Mouse (Mus musculus): ENCODE measurements around the gene Arl1. TPM values are rescaled to one million over a fixed set of nuclear protein-coding genes. Genes with fewer than 3 reads are reported as not detected.
"Not testable (repeated sequence)": the region's sequence is repeated elsewhere in the genome, so short reads cannot be mapped to it uniquely, and the experiment has no call there.

Gene Arl1
- polyA plus RNA-seq, 1 experiment = 79.1 TPM

DNA sequence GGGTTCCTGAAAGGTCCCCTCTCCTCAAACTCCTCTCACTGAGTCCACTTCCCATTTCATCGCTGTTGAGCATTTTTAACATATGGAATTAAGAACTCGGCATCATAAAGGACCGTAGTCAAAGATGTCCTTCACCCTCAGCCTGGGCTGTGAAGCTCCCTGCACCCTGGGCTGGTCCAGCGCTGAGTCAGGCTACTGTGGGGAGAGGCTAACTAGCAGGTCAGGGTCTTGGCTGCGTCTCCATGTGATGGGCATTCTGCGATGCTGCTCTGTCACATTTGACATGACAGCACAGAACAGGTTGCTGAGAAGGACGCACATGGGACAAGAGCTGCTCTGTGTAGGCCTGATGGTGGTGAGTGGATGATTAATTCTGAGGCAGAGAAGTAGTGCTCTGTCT, 39.0 kb downstream of the Arl1 start:
- TF ChIP-seq CTCF (IDR thresholded peaks at IDR 0.05; ENCODE audit: low read depth, low read length) (no peak), EP300 (IDR thresholded peaks at IDR 0.05; ENCODE audit: insufficient read depth, low read depth, low read length) (no peak), POLR2A (IDR thresholded peaks at IDR 0.05; ENCODE audit: insufficient read depth, low read length) (no peak)
- Histone ChIP-seq H3K36me3 (ENCODE audit: control insufficient read depth, insufficient read depth, low read length, poor library complexity, severe bottlenecking) (peaks cover 65% of the 10 kb centered on the region), H3K9ac (ENCODE audit: low read depth, poor library complexity, severe bottlenecking) (no peak overlapping the region), H3K4me3 (ENCODE audit: low read depth, low read length) (no peak overlapping the region), H3K9me3 (replicated peaks; ENCODE audit: control insufficient read depth, insufficient read depth, low read length, poor library complexity, severe bottlenecking) (no peaks in the 10 kb centered on the region), H3K4me1 (ENCODE audit: control insufficient read depth, insufficient read depth, low read length) (no peaks in the 10 kb centered on the region), H3K27me3 (ENCODE audit: control insufficient read depth, insufficient read depth, low read length, poor library complexity, severe bottlenecking) (no peaks in the 10 kb centered on the region), H3K27ac (ENCODE audit: insufficient read depth, low read length) (no peak overlapping the region)

DNA sequence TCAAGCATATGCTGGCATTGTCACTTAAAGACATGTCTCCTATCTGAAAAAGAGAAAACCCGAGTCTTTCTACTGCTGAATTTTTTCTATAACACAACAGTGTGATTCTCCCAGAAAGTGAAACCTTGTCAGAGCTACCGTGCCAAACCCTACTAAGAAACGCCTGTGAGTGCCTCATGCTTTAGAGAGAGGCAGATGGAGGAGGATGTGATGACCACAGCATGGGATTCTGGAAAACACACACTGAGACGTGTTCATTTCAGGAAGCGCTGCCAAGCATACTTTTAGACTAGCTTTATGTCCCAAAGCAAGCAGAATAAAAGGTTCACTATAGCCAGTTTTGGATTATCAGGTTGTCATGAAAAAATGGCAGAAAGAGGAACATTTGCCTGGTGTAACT, 42.3 kb downstream of the Arl1 start:
- H3K27me3 ChIP-seq (ENCODE audit: control insufficient read depth, insufficient read depth, low read length, poor library complexity, severe bottlenecking); H3K4me3 ChIP-seq (ENCODE audit: low read depth, low read length); H3K9ac ChIP-seq (ENCODE audit: low read depth, poor library complexity, severe bottlenecking); H3K4me1 ChIP-seq (ENCODE audit: control insufficient read depth, insufficient read depth, low read length); H3K9me3 ChIP-seq (replicated peaks; ENCODE audit: control insufficient read depth, insufficient read depth, low read length, poor library complexity, severe bottlenecking); H3K27ac ChIP-seq (ENCODE audit: insufficient read depth, low read length): not testable (repeated sequence)
- H3K36me3 ChIP-seq (ENCODE audit: control insufficient read depth, insufficient read depth, low read length, poor library complexity, severe bottlenecking) = peaks cover 60% of the 10 kb centered on the region

DNA sequence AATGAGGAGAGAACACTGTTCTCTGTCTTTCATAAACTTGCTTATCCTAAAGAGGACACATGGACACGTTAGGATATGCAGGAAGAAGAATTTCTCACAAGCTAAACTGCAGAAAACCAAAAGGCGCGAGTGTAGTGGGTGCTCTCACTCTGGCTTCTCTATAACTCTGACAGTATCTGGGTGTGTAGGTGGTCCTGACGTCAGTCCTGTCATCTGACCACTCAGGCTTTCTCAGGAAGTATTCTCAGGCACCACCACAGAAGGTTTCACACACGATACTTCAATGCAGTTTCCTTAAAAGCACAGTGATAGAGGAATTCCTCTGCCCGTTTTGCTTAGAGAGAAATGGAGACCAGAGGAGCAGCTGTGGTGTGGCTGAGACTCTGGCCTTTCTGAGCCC, 45.5 kb downstream of the Arl1 start:
- TF ChIP-seq POLR2A (IDR thresholded peaks at IDR 0.05; ENCODE audit: insufficient read depth, low read length) = no peak
- no peak for TF ChIP-seq EP300 (IDR thresholded peaks at IDR 0.05; ENCODE audit: insufficient read depth, low read depth, low read length)
- no peak for TF ChIP-seq CTCF (IDR thresholded peaks at IDR 0.05; ENCODE audit: low read depth, low read length)
- Histone ChIP-seq H3K9me3 (replicated peaks; ENCODE audit: control insufficient read depth, insufficient read depth, low read length, poor library complexity, severe bottlenecking) (no peaks in the 10 kb centered on the region), H3K27ac (ENCODE audit: insufficient read depth, low read length) (no peak overlapping the region), H3K36me3 (ENCODE audit: control insufficient read depth, insufficient read depth, low read length, poor library complexity, severe bottlenecking) (peaks cover 53% of the 10 kb centered on the region), H3K9ac (ENCODE audit: low read depth, poor library complexity, severe bottlenecking) (no peak overlapping the region), H3K4me1 (ENCODE audit: control insufficient read depth, insufficient read depth, low read length) (no peaks in the 10 kb centered on the region), H3K4me3 (ENCODE audit: low read depth, low read length) (no peak overlapping the region), H3K27me3 (ENCODE audit: control insufficient read depth, insufficient read depth, low read length, poor library complexity, severe bottlenecking) (no peaks in the 10 kb centered on the region)

DNA sequence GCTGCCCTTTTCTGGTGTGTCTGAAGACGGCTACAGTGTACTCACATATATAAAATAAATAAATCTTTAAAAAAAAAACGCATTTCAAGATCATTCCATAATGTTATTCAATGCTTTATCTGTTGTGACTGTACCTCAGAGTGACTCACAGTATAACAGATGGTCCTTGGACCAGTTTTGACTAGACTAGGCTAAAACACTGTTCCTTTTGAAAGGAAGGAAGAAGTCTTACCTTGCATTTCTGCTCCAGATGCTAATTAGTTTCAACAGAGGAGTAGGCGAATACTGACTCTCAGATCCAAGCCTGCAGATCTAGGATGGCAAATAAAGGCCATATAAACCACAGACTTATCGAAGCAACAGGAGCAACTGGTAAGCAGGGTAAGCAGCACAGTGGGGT, 50.1 kb downstream of the Arl1 start:
- Histone ChIP-seq H3K4me1 (ENCODE audit: control insufficient read depth, insufficient read depth, low read length) (no peaks in the 10 kb centered on the region), H3K9ac (ENCODE audit: low read depth, poor library complexity, severe bottlenecking) (no peak overlapping the region), H3K27me3 (ENCODE audit: control insufficient read depth, insufficient read depth, low read length, poor library complexity, severe bottlenecking) (no peaks in the 10 kb centered on the region), H3K36me3 (ENCODE audit: control insufficient read depth, insufficient read depth, low read length, poor library complexity, severe bottlenecking) (peaks cover 44% of the 10 kb centered on the region), H3K27ac (ENCODE audit: insufficient read depth, low read length) (no peak overlapping the region), H3K4me3 (ENCODE audit: low read depth, low read length) (no peak overlapping the region), H3K9me3 (replicated peaks; ENCODE audit: control insufficient read depth, insufficient read depth, low read length, poor library complexity, severe bottlenecking) (no peaks in the 10 kb centered on the region)
- TF ChIP-seq EP300 (IDR thresholded peaks at IDR 0.05; ENCODE audit: insufficient read depth, low read depth, low read length) = no peak
- no peak for TF ChIP-seq POLR2A (IDR thresholded peaks at IDR 0.05; ENCODE audit: insufficient read depth, low read length)
- no peak for TF ChIP-seq CTCF (IDR thresholded peaks at IDR 0.05; ENCODE audit: low read depth, low read length)

DNA sequence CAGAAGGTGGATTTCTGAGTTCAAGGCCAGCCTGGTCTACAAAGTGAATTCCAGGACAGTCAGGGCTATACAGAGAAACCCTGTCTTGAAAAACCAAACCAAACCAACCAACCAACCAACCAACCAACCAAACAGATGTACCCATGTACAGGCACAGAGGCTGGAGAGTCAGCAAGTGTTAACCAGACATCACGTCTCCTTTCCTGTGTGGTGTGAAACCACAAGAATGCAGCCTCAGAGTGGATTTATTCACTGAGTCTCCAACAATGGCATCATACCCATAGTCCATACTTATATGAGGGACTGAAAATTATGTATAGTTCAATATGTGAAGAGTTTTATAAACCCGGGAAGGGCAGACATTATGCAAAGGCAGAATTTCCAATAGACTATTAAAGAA, 52.5 kb downstream of the Arl1 start:
- H3K4me1 ChIP-seq (ENCODE audit: control insufficient read depth, insufficient read depth, low read length) = not testable (repeated sequence)
- H3K36me3 ChIP-seq (ENCODE audit: control insufficient read depth, insufficient read depth, low read length, poor library complexity, severe bottlenecking) = peaks cover 47% of the 10 kb centered on the region

DNA sequence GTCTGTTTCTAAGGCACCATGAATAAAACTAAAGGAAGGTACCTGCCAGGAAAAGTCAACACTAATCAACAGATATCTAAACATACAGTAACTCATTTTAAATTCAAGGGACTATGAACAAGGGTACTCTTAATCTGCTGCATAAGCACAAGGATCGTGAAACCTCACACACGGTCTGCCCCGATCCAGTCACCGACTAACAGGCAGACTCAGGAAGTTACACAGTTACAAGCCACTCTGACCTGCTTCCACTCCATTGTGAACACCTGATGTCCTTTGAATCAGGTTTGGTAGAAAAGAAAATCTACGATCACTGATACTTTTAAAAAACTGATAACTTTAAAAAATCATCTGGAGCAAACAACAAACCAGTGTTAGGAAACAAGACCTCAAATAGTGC, 53.3 kb downstream of the Arl1 start:
- Histone ChIP-seq H3K9me3 (replicated peaks; ENCODE audit: control insufficient read depth, insufficient read depth, low read length, poor library complexity, severe bottlenecking) (no peaks in the 10 kb centered on the region), H3K27me3 (ENCODE audit: control insufficient read depth, insufficient read depth, low read length, poor library complexity, severe bottlenecking) (no peaks in the 10 kb centered on the region), H3K4me3 (ENCODE audit: low read depth, low read length) (no peak overlapping the region), H3K36me3 (ENCODE audit: control insufficient read depth, insufficient read depth, low read length, poor library complexity, severe bottlenecking) (peaks cover 42% of the 10 kb centered on the region), H3K9ac (ENCODE audit: low read depth, poor library complexity, severe bottlenecking) (no peak overlapping the region), H3K27ac (ENCODE audit: insufficient read depth, low read length) (no peak overlapping the region), H3K4me1 (ENCODE audit: control insufficient read depth, insufficient read depth, low read length) (no peaks in the 10 kb centered on the region)
- TF ChIP-seq CTCF (IDR thresholded peaks at IDR 0.05; ENCODE audit: low read depth, low read length) (no peak), POLR2A (IDR thresholded peaks at IDR 0.05; ENCODE audit: insufficient read depth, low read length) (no peak), EP300 (IDR thresholded peaks at IDR 0.05; ENCODE audit: insufficient read depth, low read depth, low read length) (no peak)

More for the DNA sequence above, 52.5 kb downstream of the Arl1 start:
- not testable (repeated sequence) for H3K4me3 ChIP-seq (ENCODE audit: low read depth, low read length); H3K27me3 ChIP-seq (ENCODE audit: control insufficient read depth, insufficient read depth, low read length, poor library complexity, severe bottlenecking); H3K9ac ChIP-seq (ENCODE audit: low read depth, poor library complexity, severe bottlenecking); H3K27ac ChIP-seq (ENCODE audit: insufficient read depth, low read length); H3K9me3 ChIP-seq (replicated peaks; ENCODE audit: control insufficient read depth, insufficient read depth, low read length, poor library complexity, severe bottlenecking)

DNA sequence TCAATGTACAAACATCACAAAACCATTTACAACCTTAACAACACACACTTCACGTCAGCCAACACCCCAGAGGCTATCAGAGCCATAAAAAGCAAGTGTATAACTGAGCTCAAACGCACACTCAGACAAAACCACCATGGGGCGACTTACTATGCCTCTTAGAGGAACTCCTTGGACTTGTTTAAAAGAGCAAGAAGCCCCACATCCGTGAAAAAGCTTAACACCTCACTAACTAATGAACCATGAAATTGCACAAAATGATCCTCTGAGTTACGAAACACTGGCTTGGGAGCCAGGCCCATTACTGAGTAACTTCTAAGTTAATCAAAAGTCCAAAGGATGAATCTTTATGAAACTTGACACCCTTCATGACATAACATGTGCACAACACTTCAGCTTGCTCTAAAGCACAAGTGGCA, 53.9 kb downstream of the Arl1 start:
- Histone ChIP-seq H3K36me3 (ENCODE audit: control insufficient read depth, insufficient read depth, low read length, poor library complexity, severe bottlenecking) (peaks cover 46% of the 10 kb centered on the region), H3K27me3 (ENCODE audit: control insufficient read depth, insufficient read depth, low read length, poor library complexity, severe bottlenecking) (no peaks in the 10 kb centered on the region), H3K4me3 (ENCODE audit: low read depth, low read length) (no peak overlapping the region), H3K9me3 (replicated peaks; ENCODE audit: control insufficient read depth, insufficient read depth, low read length, poor library complexity, severe bottlenecking) (no peaks in the 10 kb centered on the region), H3K27ac (ENCODE audit: insufficient read depth, low read length) (no peak overlapping the region), H3K4me1 (ENCODE audit: control insufficient read depth, insufficient read depth, low read length) (no peaks in the 10 kb centered on the region), H3K9ac (ENCODE audit: low read depth, poor library complexity, severe bottlenecking) (no peak overlapping the region)
- TF ChIP-seq CTCF (IDR thresholded peaks at IDR 0.05; ENCODE audit: low read depth, low read length) (no peak), POLR2A (IDR thresholded peaks at IDR 0.05; ENCODE audit: insufficient read depth, low read length) (no peak), EP300 (IDR thresholded peaks at IDR 0.05; ENCODE audit: insufficient read depth, low read depth, low read length) (no peak)

All from ES-Bruce4 (cell line).